Mouse (Mus musculus): Measurements from ENCODE around the gene Tmc4. TPM values are rescaled to one million over a fixed set of nuclear protein-coding genes. Genes with fewer than 3 reads are reported as not detected.

Tmc4 gene
- total RNA-seq, 2 experiments from 2014 or later, result 11.0 to 12.9 TPM

DNA sequence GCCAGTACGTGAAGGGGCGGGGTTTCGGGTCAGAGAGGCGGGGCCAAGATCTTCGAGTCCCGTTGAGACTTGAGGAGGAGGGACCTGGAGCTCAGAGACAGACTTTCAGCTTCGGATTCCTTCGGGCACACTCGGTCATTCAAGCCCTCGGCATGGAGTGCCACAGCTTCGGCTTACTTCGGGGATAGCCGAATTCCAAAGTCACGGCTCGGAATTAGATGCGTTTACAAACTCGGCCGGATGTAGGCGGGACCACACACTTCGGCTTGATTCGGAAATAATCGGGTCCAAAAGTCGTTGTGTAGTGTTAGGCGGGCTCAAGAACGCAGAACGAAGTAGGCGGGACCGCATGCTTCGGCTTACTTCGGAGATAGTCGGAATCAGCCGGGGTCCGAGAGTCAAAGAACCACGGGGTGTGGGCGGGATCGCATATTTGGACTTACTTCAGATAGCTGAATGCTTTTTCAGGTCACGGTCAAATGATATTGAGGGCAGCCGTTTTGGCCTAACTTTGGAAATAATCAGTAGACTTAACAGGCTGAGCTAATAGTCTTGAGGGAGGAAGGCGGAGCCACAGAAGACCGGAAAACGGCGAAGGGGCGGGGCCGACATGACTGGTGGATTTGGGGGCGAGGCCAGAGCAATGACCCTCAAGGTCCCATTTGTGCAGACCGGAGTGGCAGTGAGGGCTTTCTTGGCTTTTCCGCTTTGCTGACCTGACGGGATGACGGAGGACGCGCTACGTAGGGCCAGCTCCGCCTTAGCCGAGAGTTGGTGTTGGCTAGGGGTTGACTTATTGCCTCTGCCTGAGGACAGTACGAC is 15.8 kb upstream of the Tmc4 start, which contains the start of gene Mboat7:
TSS of gene Mboat7 (minus strand) at position 537 of the 822 bp plus-strand sequence.
- peak; percentile 88 to 89 for DNase-seq (ENCODE audit: low spot score in 2 of 2)

DNA sequence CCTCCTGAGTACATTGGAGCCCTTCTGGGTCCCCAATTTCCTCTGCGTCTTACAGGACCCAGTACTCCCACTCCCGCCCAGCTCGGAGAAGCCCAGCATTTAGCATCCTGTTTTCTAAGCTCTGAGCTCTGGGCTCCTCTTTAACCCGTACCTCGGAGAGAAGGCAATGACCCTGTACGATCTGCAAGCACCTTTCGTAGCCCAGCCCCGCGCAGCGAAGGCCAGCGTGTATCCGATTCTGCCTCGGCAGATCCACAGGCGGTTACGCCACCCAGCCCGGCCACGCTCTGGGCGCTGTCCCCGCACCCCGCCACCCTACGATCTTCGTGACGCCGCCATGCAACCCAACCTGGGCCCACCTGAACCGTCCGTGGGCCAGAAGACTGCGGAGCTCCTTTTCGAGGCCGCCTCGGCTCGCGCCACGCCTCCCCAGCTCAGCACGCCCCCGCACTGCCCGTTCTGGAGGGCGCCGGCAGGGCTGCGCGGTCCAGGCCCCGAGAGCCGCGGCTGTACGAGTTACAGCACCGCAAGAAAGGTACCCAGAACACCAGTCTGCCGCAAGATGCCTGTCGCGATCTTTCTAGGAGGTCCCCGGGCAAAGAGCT is 15.1 kb upstream of the Tmc4 start, which contains the start of gene Tsen34:
TSS of gene Tsen34 (plus strand) at position 482 of the 605 bp plus-strand sequence.
- peak; percentile 88 to 90 for DNase-seq (ENCODE audit: low spot score in 2 of 2)

DNA sequence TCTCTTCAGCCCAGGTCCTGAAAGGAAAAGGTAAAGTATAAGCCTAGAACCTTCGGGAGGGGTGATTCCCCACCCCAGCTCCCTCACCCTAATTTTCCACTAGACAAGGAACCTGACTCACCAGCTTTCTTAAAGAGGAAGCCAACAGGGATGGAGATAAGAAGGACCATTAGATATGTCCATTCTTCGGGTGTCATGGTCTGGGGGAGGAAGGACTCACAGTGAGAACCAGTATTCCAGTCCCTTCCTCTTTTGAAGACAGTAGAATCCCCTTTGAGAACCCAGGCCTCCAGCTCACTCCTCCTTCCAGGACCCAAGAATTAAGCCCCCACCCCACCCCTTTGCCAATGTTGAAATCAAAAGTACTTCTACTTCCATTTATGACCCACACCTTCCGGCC is 14.6 kb upstream of the Tmc4 start:
- no peak for DNase-seq (ENCODE audit: low spot score in 2 of 2)

DNA sequence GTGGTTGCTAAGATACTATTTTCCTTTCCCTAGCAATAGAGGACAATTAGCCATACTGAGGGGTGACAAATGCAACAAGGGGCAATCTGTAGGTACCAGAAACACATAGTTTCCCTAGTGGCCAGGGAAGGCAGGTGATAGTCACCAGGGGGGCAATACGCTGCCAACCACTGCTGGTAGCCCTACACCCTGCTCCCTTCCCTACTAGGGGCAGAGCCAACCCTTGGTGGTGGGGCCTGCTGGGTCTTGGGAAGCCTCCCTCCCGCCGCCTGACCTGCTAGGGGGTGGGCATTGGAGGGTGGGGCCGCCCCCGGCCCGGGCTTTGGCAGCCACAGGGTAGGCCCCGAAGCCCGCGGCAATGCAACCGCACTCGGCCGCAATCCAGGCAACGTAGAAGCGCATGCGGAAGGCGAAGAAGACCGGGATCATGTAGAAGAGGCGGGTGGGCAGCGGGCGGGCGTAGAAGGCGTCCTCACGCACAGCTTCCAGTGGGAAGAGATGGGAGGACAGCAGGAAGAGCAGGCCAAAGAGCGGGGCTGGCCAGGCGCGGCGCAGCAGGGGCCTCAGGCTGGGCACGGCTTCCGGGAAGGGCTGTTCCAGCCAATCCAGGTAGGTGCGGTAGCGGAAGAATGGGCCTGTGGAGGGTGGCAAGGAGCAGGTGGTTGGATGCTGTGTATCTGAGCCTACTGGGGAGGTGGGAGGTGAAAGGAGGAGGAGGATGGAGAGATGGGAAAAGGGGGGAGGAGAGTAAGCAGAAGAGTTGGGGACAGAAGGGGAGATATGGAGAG is 8.2 kb upstream of the Tmc4 start:
- DNase-seq (ENCODE audit: low spot score in 2 of 2), result no peak

DNA sequence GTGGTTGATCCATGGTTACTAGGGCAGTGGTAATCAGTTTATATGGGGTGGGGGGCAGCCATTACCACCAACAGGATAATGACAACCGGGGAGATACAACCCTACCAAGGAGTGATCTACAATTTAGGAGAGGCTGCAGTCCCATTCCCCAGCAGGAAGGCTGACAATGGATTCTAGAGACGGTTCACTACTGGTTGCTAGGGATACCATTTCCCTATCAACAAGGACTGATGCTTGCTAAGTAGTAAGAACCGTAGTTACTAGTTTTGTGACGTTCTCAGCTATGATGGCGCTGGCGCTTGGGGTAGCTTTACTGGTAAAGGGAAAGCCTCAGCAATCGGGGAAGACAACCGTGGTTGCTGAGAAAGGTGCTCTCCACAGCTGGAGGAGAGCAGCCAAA is 7.3 kb upstream of the Tmc4 start:
- no peak for DNase-seq (ENCODE audit: low spot score in 2 of 2)

DNA sequence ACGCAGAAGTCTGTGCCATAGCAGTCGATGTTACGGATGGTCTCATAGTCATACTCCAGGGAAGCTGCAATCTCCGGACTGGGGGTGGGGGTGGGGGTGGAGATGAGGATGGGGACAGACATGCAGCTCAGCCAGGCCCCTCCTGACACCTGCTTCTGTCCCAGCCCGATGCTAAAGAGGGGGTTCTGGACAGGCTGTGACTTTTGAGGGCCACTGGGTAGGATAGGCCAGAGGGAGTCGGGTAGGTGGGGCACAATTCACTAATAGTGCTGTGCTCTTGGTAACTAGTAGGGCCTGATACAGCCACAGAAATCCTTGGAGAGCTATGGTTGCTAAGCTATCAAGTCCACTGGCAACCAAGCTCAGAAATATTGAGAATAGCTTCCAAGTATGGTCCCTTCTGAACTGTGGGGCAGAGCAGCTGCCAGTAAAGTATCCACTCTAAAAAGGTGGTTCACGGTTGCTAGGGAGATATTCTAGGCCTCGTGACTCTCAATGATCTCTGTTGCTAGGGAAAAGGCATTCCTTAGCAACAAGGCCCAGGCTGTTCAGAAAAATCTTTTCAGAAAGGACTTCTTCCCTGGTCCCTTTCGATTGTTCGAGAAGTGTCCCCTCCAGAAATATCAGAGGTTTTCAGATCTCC is 6.7 kb upstream of the Tmc4 start:
- no peak for DNase-seq (ENCODE audit: low spot score in 2 of 2)

DNA sequence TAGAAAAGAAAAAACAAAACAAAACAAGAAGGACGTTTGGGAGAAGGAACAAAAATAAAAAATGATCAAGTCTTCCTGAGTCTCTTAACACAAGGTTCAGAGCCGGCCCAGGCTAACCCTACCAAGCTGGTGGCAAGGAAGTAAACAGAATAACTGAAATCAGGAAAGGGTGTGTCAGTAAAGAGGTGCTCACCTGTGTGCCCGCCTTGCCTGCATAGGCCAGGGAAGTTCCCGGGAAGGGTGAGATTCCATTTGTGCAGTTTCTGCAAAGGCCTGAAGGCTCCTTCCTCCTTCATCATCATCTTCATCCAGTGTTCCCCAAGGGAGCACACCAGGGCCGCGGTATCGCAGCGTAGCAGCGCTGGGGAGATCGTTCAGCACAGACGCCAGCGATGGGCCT is 982 bp downstream of the Tmc4 start:
- DNase-seq (ENCODE audit: low spot score in 2 of 2), result no peak

DNA sequence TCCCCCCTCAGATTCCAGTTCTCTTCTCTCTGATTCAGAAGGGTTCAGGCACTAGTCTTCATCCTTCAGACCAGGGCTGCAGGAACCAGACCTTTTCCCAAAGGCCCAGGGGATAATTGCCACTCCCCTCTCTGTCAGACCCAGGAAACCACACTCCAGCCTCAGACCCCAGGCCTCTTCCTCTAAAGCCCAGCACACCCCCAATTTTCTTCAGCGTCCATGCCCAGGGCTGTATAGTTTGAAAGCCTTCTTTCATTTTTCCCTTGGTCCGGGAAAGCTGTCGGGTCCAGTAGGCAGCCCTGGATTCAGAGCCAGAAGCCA is 2.2 kb downstream of the Tmc4 start:
- DNase-seq (ENCODE audit: low spot score in 2 of 2), result no peak

DNA sequence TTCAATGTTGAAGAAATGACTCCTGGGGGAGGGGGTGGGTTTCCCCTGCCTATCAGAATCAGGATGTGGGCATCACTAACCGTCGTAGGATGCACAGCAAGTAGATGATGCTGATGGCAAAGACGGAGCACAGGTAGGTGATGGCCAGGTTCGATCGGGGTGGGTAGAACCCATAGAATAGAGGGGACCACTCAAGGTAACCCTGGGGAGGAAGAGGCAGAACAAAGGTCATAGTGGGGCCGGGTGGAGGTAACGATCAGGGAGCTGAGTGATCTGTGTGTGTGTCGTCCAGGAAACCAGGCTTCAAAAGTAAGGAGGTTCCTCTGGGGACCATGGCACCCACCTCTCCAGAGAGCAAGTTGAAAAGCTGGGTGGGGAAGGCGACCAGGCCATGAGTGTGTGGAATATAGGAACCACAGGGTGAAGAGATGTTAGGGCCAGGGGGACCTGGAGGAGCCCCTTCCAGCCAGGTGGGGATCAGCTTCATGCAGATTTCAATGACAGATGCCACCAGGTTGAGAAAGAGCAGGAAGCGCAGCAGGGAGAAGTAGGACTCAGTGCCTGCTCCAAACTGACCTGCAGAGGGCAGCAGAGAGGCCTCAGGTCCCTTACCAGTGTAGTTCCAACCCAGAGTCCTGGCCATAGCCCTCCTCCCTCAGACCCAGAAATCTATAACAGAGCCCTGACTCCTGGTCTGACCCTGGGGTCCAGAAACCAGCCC is 2.7 kb downstream of the Tmc4 start:
- peak; percentile 79 to 82 for DNase-seq (ENCODE audit: low spot score in 2 of 2)

DNA sequence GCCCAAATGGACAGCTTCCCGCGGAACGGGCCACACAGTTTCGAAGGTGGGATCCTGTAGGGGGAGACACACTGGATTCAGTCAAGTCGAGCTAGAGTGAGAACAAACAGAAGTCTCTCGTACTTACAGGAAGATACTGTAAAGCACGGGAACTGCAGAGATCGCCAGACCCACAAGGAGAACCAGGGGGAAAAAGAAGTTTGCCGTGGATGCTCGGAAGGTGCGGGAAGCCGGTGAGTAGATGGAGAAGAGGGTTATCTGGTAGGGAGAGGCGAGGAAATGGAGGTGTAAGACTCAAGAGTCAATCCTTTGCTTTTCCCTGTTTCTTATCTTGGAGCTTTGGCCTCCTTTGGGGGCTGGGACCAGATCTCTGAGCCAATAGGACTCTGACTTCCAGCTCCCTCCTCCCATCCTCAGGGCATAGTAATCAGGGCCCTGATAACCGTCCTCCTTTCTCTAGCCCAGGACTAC is 10.4 kb downstream of the Tmc4 start:
- DNase-seq (ENCODE audit: low spot score in 2 of 2), result peak in 1 of 2 experiments; percentile 37

DNA sequence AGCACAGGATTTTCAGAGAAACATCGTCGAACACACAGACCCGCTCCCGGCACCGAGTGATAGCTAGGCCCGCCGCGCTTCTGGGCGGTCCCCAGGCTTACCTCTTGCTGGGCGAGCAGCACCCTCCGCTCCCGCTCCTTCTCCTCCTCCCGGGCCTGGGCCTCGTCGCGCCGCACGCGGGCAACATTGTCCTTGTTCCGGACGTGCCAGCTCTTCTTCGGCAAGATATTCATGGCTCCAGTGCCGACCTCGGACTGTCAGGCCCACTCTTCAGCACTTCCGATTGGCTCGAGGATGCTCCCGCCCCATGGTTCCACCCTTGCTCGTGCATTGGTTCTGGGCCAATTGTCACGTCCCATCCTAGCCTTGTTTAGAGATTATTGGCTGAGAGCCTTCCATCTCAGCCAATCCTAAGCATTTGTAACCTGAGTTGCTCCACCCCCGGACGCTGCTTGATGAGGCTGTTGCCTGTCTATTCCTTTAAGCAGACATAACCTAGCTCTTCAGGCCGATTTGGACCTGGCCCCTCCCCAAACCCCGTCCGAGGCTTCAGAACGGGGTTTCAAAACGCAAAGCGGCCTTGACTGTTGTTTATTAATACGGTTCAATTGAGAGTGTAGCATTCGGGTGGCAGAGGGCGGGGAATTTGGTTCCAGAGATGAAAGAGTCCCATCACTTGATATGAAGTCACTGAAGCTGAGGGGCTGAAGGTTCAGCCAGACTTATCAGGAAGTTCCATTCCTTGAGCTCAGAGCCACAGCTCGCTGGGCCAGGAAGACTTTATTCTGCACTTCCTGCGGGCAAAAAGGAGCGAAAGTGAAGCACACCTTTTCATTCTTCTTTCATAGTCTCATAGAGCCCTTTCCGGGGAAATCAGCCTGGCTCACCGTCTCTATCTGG is 11.9 kb downstream of the Tmc4 start, which contains the start of gene Leng1:
TSS of gene Leng1 (minus strand) at position 626 of the 900 bp plus-strand sequence.
- peak; percentile 91 to 92 for DNase-seq (ENCODE audit: low spot score in 2 of 2)

DNA sequence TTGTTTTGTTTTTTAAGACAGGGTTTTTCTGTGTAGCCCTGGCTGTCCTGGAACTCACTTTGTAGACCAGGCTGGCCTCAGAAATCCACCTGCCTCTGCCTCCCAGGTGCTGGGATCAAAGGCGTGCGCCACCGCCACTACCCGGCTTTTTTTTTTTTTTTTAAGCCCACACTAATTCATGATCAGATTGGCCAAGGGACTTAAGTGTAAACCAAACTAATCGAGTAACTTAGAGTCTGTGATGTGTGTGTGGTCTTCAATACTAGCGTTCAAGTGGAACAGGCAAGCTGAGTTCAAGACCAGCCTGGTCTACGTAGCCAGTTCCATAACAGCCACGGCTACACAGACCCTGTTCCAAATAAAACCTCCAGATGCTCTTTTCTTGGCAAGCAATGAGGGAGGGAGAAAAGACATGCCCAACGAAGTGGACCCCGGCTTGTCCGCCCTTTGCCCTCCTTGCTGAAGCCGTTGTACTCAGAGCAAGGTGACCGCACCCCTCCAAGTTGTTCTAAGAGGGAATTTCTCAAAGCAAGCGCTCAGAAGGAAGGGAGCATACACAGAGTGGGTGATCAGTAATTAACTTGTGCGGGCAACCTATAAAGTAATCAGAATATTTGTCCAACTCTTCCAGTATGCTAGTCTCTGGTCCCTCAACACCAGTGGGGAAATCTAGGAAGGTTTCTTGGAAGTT is 12.7 kb downstream of the Tmc4 start:
- peak in 1 of 2 experiments; percentile 33 for DNase-seq (ENCODE audit: low spot score in 2 of 2)

DNA sequence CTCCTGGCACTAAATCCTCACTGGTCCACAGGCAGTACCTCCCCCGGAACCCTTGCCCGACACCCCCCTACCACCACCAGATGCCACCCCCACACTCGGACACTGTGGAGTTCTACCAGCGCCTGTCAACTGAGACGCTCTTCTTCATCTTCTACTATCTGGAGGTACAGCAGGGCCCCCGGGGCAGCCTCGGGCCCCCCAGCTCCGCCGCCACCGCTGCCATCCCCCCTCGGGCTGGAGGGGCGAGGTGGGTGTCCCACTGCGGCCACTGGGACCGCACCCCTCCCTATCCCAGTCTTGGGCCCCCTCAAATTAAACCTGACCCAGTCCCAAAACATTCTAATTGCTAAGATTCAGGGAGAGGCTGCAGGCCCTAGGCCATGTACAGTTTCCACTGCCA is 18.8 kb downstream of the Tmc4 start:
- no peak for DNase-seq (ENCODE audit: low spot score in 2 of 2)

DNA sequence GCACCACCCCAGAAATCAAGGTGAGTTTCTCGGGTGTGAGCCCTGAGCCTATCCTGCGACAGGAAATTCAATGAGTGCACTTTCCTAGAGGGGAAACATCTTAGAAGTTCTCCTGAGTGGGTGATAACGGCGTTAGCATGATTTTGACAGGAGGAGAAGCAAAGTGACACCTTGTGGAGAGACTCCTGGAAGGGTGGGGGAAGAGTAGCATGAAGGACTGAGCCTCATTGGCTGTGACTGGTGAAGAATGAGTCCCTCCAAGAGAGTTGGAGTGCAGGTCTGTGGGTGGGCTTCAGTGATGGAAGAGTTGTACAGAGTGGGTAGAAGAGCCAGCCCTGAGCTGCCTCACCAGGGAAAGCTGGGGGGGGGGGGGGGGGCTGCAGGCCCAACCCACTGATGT is 20.4 kb downstream of the Tmc4 start:
- DNase-seq (ENCODE audit: low spot score in 2 of 2), result no peak

DNA sequence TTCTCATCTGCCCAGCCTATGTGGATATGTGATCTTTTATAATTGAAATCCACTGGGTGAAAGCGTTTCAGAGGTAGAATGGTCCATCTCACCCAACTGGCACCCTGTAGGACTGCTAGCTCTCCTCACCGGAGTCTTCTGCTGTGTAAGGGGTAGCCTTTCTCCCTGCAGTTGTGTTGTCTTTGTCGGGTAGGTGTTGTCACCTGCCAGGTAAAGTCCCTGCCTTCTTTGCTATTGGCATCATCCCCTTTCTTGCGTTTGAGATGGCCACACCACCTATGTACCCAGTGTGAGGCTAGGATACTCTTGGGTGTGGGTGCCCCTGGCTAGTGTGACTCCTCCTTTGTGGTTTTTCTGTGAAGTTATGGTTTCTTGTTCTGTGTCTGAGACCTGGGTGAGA is 30.7 kb downstream of the Tmc4 start:
- no peak for DNase-seq (ENCODE audit: low spot score in 2 of 2)

DNA sequence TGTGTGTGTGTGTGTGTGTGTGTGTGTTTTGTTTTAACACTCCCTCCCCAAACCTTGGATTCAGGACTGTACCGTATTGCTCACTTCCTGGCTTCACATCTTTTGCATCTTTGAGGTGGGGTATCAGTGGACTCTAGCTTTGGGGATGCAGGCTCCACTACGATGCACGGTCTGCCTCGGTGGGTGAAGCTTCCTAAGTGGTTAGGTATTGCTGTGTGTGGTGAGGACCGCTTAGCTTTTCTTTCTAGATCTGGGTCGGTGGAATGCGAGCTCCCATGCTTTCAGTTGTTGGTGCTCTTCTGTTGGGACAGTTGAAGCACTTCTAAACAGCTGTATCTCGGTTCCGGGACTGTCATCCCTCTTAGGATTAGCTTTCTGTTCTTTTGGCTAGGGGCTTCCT is 31.2 kb downstream of the Tmc4 start:
- DNase-seq (ENCODE audit: low spot score in 2 of 2), result no peak

DNA sequence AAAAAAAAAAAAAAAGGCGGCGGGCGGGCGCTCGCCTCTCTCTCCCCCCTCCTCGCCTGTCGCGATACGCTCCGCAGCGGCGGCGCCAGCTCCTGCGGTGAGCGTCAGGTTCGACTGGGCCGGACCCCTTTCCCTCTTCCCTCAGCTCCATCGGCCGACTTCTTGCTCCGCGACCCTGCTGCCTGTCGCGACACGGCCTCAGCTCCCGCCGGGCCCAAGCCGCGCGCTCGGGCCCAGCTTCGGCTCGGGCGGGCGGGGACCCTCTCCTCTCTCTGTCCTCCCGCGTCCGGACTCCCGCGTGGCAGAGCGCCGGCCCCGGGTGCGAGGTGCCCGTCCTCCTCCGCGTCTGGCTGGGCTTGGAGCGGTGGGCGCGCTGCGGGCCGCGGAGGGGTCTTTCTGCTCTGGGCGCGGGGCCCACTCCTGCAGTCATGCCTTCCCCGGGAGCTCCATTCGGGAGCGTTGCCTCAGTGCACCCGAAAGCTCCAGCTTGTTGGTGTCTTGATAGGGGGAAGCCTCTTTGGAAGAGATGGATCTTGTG is 31.8 kb downstream of the Tmc4 start:
- no peak for DNase-seq (ENCODE audit: low spot score in 2 of 2)

DNA sequence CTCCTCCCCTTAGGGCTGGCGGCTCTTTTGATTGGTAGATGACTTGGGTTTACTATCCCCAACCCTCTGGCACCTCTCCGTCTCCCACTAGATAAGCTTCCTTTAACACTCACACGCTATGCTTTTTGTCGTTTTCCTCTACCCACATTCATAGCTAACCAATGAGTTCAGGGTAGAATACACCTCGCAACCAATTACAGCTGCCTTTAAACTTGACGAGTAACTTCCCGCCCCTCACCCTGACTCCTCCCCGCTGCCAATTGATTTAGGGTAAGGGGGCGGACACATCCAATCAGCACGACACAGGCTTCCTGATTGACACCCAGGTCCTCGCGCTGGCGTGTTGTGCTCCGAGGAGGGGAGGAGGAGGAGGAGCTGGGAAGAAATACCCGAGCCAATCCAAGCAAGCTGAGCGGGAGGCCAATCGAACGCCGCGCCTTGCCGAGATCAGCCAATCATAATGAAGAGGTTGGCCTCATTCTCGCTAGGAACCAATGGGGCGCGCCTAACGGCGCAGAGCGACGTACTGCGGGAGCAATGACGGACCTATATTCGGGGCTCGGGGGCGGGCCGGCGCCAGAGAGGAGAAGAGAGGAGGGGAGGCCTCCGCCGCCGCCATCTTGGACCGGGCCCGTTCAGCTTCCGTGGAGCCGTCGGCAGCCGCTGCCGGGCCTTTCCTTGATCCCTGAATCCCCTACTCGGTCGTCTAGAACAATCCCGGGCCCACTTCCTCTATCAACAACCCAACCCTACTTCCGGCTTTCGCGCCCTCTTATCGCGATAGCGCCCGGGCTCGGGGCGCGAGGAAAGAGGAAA is 32.5 kb downstream of the Tmc4 start, which contains the start of gene Cnot3:
TSS of gene Cnot3 (plus strand) at position 597 of the 816 bp plus-strand sequence.
- peak; percentile 90 to 92 for DNase-seq (ENCODE audit: low spot score in 2 of 2)
